16 mouse cellular contexts compared by ENCODE assay signal in the genomic region with DNA sequence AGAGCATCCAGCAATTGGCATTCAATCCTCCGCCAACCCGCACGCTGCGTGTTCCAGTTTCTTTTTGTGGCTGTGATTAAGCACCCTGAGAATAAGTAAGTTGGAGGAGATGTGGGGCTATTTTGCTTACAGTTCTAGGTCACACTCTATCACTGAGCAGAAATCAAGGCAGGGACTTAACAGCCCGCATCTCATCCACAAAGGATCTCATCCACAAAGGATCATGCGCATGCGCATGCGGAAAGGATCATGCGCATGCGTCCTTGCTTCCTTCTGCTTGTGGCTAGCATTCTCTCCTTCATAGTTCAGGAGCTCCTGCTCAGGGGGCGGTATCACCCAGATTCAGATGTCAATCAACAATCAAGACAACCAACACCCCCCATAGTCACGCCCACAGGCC. TPM values are rescaled to one million over a fixed set of nuclear protein-coding genes. Genes with fewer than 3 reads are reported as not detected.
DNase-seq lines count a peak whose midpoint lies in the region; ATAC-seq and TF ChIP-seq lines count a peak whose summit lies in the region.
"Had no signal": no experiment of that assay in that cellular context is flagged by ENCODE, and none has a peak within 500 bp of the region (broad histone marks: within the 10 kb centered on the region; RNA-seq: fewer than 3 reads in every experiment).

No protein-coding gene starts in this region.

- TF ChIP-seq POLR2A in testis, adult 2 months (IDR thresholded peaks at IDR 0.05; ENCODE audit: control insufficient read depth, low read depth, low read length): no peak
- TF ChIP-seq POLR2A in lung, adult 2 months (IDR thresholded peaks at IDR 0.05; ENCODE audit: borderline replicate concordance, extremely low read depth, low read depth, low read length): no peak

- no peak for TF ChIP-seq CTCF in testis, adult 2 months (IDR thresholded peaks at IDR 0.05; ENCODE audit: control insufficient read depth, insufficient read depth, insufficient replicate concordance, low read depth, low read length)
- no peak for TF ChIP-seq CTCF in lung, adult 2 months (IDR thresholded peaks at IDR 0.05; ENCODE audit: insufficient read depth, low read length)

- H3K4me3 ChIP-seq in testis, adult 2 months (ENCODE audit: control insufficient read depth, low read depth, low read length): peak overlapping the region; percentile 26; the same call in 1 of the 2 replicates
- H3K4me3 ChIP-seq in lung, adult 2 months (replicated peaks; ENCODE audit: extremely low read depth, low read depth, low read length): no peak overlapping the region
- H3K4me3 ChIP-seq: heart, embryonic 10.5 days; limb, embryonic 13.5 days had no signal

- no peak for DNase-seq in testis, postnatal 10 days (ENCODE audit: low spot score)
- DNase-seq in layer of hippocampus, adult 8-10 months (ENCODE audit: low spot score in 2 of 2): peak; percentile 4 to 29
- peak; percentile 59 for DNase-seq in right cerebral cortex, adult 18-20 months
- DNase-seq in lung, adult 2 months: no peak
- no peak for DNase-seq in heart, postnatal 10 days
- DNase-seq in B cell, adult 2 months: no peak
- DNase-seq: cerebellum, postnatal 36 days; heart, postnatal 4 days; lung, adult 18-20 months had no signal

- H3K27me3 ChIP-seq in testis, adult 2 months (ENCODE audit: control insufficient read depth, insufficient read depth, low read length): no peaks in the 10 kb centered on the region
- H3K27me3 ChIP-seq: limb, embryonic 13.5 days had no signal

- H3K27ac ChIP-seq in testis, adult 2 months (ENCODE audit: control insufficient read depth, insufficient read depth, low read depth, low read length): no peak overlapping the region
- H3K27ac ChIP-seq: heart, embryonic 10.5 days; limb, embryonic 13.5 days had no signal

- ATAC-seq in cerebellum, adult (ENCODE audit: insufficient number of reproducible peaks, low FRiP score, low TSS enrichment): no peak
- ATAC-seq: forebrain, embryonic 16.5 days; inflammation-experienced regulatory T-cells, adult 6 months had no signal

- WGBS in lung, adult 2 months: 94% methylated on average over 12 of the region's 12 CpGs

- no peaks in the 10 kb centered on the region for H3K36me3 ChIP-seq in testis, adult 2 months (ENCODE audit: control insufficient read depth, insufficient read depth, low read length)
- H3K36me3 ChIP-seq: heart, embryonic 10.5 days had no signal

- H3K4me1 ChIP-seq in testis, adult 2 months (ENCODE audit: control insufficient read depth, insufficient read depth, low read length): no peaks in the 10 kb centered on the region
- no peaks in the 10 kb centered on the region for H3K4me1 ChIP-seq in lung, adult 2 months (ENCODE audit: control insufficient read depth, insufficient read depth, low read length)
- H3K4me1 ChIP-seq: heart, embryonic 10.5 days had no signal

- intact Hi-C loops in heart, postnatal 10 days (cut with DNase I): no loop called here

RNA-seq across cellular contexts. Expression of a gene that starts 42.9 kb away (rescaled TPM):
- 1.5 and 2.0 TPM in 2 replicates for polyA plus RNA-seq in testis, adult 2 months (2012; rRNA removed)
- 1 to 10 TPM; 3.6 to 5.1 (median 4.4) TPM for total RNA-seq in layer of hippocampus, adult 8-10 months (2022)
- polyA plus RNA-seq in lung, adult 2 months (2012; rRNA removed): 77.8 and 82.7 TPM in 2 replicates
- total RNA-seq in heart, postnatal 10 days (2021): 10 to 100 TPM; 49.6 to 54.5 TPM
- total RNA-seq: monocyte, adult 5-6 weeks had no signal
- polyA plus RNA-seq: inflammation-experienced regulatory T-cells, adult 6 months had no signal

Comparison
In these comparisons a context has a peak if more than half of its experiments do, and no peak if none do; other contexts are left out.
1. DNase-seq: peak in layer of hippocampus, adult 8-10 months (2 of 2) and right cerebral cortex, adult 18-20 months (single experiment); none in testis, postnatal 10 days (single experiment), lung, adult 2 months (single experiment), heart, postnatal 10 days (0 of 2) and B cell, adult 2 months (0 of 2).
2. RNA of a gene that starts 42.9 kb away (total RNA-seq): 49.6 to 54.5 TPM in heart, postnatal 10 days; 3.6 to 5.1 TPM in layer of hippocampus, adult 8-10 months; every median in the first group is over 4 times any median in the second.